Mouse (Mus musculus) G1E (cell line): Measurements from ENCODE around the gene Meis2. TPM values are rescaled to one million over a fixed set of nuclear protein-coding genes. Genes with fewer than 3 reads are reported as not detected.

ENCODE experiments used
- ATAC-seq: 2 replicates; pipeline ENCODE4 v1.8.0; 2016; ENCODE audit warnings: mild to moderate bottlenecking; ENCODE audit not compliant: insufficient number of reproducible peaks, poor library complexity, low FRiP score, severe bottlenecking; ENCODE audit errors: extremely low read depth
- DNase-seq: peaks from one replicate; pipeline ENCODE4 v3.0.0; 2012; ENCODE audit warnings: low spot score
- H3K27me3 ChIP-seq: 2 replicates; pipeline ENCODE4 v1.6.1; 2012; ENCODE audit warnings: mild to moderate bottlenecking, low read length, inconsistent platforms; ENCODE audit not compliant: insufficient read depth
- H3K36me3 ChIP-seq: replicated peaks from 2 replicates; pipeline ENCODE3; 2012; ENCODE audit warnings: mild to moderate bottlenecking, inconsistent platforms
- H3K4me1 ChIP-seq: 2 replicates; pipeline ENCODE4 v1.6.1; 2012; ENCODE audit warnings: low read depth, low read length, inconsistent platforms, mixed read lengths; ENCODE audit not compliant: insufficient read depth
- H3K4me3 ChIP-seq: 2 replicates; pipeline ENCODE4 v1.5.1; 2012; ENCODE audit warnings: low read depth, mild to moderate bottlenecking, inconsistent platforms, low read length, moderate library complexity, mixed read lengths
- H3K9me3 ChIP-seq: replicated peaks from 2 replicates; pipeline ENCODE4 v1.6.1; 2012; ENCODE audit warnings: inconsistent platforms
- CTCF ChIP-seq: IDR thresholded peaks from 2 replicates; pipeline ENCODE4 v1.5.1; 2012; ENCODE audit warnings: low read depth, low read length, inconsistent platforms, mixed read lengths
- GATA1 ChIP-seq: IDR thresholded peaks from 2 replicates; pipeline ENCODE4 v1.6.1; 2012; ENCODE audit warnings: borderline replicate concordance, low read length, inconsistent platforms, mixed read lengths
- GATA2 ChIP-seq: IDR thresholded peaks from 2 replicates; pipeline ENCODE4 v1.6.1; 2012; ENCODE audit warnings: low read depth, low read length, inconsistent platforms, borderline replicate concordance
- POLR2AphosphoS5 ChIP-seq: IDR thresholded peaks from 2 replicates; pipeline ENCODE4 v1.6.1; 2012; ENCODE audit warnings: low read depth, low read length, inconsistent platforms; ENCODE audit not compliant: insufficient replicate concordance
- TAL1 ChIP-seq: conservative IDR thresholded peaks from 2 replicates; pipeline ENCODE4 v1.6.1; 2012; ENCODE audit warnings: low read depth, low read length, inconsistent platforms, mixed read lengths
- polyA plus RNA-seq: library from polyadenylated mRNA; stranded (reverse); fragments of >175 nt; gene quantifications from 2 replicates; pipeline ENCODE4 v1.2.3, GENCODE M21; 2012
- total RNA-seq, 2 experiments: library from RNA; stranded (forward) in 1 of 2; stranded (reverse) in 1 of 2; fragments of 200-1000 nt in 1 of 2; fragments of >200 nt in 1 of 2; fragmentation: Nextera tagmentation in 1 of 2; gene quantifications; 2 replicates each; pipeline ENCODE4 v1.2.3; 2014 to 2017

Gene Meis2
- total and polyA plus RNA-seq, 3 experiments: 0.27 to 4.3 (median 3.2) TPM

DNA sequence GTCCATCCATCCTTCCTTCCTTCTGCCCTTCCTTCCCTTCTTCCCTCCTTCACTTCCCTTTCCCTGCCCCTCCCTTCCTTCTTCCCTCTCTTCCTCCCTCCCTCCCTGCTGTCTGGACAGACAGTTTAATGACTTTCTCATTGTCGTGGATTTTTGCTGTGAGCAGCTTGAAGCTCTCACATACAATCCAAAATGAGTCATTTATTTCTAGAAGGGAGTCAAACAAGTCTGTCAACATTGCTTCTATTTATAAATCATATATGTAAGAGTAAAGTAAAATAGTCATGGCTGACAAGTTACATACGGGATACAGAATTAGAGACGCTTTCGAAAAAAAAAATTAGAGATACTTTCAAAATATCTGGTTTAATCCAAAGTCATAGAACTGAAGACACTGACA lies 43.7 kb downstream of the Meis2 start:
- no peak for TF ChIP-seq POLR2AphosphoS5
- TF ChIP-seq TAL1: no peak
- no peak for TF ChIP-seq GATA2
- TF ChIP-seq CTCF: no peak
- no peak for TF ChIP-seq GATA1
- no peaks in the 10 kb centered on the region for H3K27me3 ChIP-seq
- H3K36me3 ChIP-seq: no peaks in the 10 kb centered on the region
- DNase-seq (no peak), ATAC-seq (no peak)
- no peak overlapping the region for H3K4me3 ChIP-seq
- no peaks in the 10 kb centered on the region for H3K4me1 ChIP-seq
- peaks cover 29% of the 10 kb centered on the region for H3K9me3 ChIP-seq

DNA sequence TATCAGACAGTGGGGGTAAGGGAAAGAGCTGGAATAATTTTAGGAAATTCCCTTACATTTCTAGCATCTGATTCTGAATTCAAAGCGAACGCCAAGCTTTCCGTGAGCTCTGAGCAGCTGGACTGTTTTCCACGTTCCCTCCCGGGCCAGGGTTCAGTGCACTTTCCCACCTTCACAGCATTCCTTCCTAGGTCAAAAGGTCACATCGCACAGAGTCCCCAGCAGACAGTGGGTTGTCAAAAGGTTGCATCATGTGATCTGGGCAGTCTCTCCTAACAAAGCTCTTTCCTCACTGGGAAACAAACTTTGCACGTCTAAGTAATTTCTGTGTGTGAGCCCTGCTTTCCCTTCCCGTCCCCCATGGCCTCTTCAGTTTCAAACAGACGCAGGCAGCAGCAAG lies 44.6 kb downstream of the Meis2 start:
- ATAC-seq (no peak), DNase-seq (no peak)

DNA sequence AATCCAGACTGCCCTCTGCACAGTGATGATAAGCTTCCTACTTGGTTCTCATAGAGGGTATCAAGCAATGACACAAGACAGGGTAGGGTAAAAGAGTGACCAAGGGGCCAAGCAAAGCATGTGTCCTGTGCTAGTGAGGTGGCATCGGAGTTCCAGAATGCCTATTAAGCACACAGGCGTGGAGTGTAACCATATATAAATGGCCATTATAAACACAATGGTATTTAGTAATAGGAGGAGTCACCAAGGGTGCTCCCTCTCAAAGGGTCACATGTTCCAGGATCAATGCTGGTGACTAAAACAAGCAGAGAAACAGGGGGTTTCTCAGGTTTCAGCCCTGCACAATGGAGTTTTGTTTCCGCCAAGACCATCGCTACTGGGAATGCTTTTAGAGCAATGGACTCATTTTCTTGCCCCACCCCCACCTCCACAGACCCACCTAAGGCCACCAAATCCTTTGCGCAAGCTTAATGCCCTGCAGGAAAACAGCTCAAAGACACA lies 45.1 kb downstream of the Meis2 start:
- no peaks in the 10 kb centered on the region for H3K4me1 ChIP-seq
- no peaks in the 10 kb centered on the region for H3K36me3 ChIP-seq
- DNase-seq (no peak), ATAC-seq (no peak)
- H3K9me3 ChIP-seq: peaks cover 29% of the 10 kb centered on the region
- TF ChIP-seq GATA1: no peak
- no peak for TF ChIP-seq CTCF
- no peak for TF ChIP-seq GATA2
- TF ChIP-seq POLR2AphosphoS5: no peak
- TF ChIP-seq TAL1: no peak
- no peak overlapping the region for H3K4me3 ChIP-seq
- no peaks in the 10 kb centered on the region for H3K27me3 ChIP-seq

More for the DNA sequence above, 44.6 kb downstream of the Meis2 start:
- Histone ChIP-seq H3K27me3 (no peaks in the 10 kb centered on the region), H3K4me3 (no peak overlapping the region), H3K9me3 (peaks cover 29% of the 10 kb centered on the region), H3K36me3 (no peaks in the 10 kb centered on the region), H3K4me1 (no peaks in the 10 kb centered on the region)
- TF ChIP-seq CTCF (no peak), GATA1 (no peak), POLR2AphosphoS5 (no peak), GATA2 (no peak), TAL1 (no peak)

DNA sequence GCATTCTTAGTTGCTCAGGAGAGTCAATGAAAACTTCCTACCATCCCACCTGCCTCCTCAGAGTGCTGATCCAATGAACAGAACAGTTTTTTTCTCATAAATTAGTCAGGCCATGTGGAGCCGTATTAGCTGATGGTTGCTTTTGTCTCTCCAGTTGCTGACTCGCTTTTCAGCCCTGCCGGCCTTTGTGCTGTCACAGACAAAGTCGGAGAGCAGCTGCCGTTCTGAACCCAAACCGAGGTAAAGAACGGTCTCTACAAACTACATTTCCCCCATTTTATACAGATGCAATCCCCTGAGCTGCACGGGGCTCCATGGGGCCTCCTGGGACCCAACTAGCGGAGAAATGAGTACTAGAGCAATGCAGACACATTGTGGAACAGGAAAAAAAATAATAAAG lies 45.7 kb downstream of the Meis2 start:
- TF ChIP-seq TAL1 (no peak), GATA2 (no peak)
- Histone ChIP-seq H3K4me3 (no peak overlapping the region), H3K36me3 (no peaks in the 10 kb centered on the region), H3K4me1 (no peaks in the 10 kb centered on the region), H3K27me3 (no peaks in the 10 kb centered on the region), H3K9me3 (peaks cover 26% of the 10 kb centered on the region)
- ATAC-seq (no peak), DNase-seq (no peak)

DNA sequence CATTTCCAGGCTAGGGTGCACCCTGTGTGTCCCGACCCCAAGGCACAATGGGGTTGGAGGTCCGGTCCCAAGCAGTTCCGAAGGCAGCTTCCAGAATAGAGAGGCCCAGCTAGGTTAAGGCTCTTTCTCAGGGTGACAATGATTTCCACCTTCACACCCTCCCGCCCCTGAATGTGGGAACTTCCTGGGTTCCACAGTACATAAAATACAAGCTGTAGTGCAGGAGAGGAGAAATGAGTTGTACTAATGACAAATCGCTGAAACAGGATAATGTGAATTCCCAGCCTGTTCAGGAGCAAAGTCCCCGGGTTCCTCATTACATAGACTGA lies 46.2 kb downstream of the Meis2 start:
- ATAC-seq: no peak
- no peak overlapping the region for H3K4me3 ChIP-seq
- no peak for DNase-seq

DNA sequence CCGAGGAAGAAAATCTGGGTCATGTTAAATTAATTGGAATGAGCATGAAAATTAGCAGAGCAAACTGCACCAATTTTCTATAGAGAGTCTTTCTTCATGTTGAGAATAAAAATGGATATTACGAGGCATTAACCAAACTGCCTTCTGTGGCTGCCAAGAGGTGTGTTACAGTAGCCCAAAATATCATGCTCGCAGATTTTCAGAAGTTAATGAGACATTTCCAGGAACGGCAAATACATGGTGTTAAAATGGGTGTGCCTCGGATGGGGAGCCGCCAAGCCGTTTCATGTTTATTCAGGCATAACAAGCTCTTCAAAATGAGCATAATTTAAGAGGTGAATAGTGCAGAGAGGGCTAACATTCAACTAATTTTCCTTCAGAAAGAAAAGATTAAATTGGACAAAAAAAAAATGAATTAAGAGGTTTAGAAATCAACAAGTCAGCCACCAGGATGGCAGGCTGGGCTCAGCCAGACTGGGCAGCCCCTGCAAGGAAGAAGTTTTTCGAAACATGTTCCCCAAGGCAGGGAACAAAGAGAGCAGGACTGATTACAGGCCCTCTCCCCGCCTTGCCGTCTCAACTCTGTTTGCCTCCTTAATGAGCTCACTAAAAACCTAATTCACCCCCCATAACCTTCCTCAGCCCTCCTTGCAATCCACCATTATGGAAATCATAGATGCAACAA lies 46.7 kb downstream of the Meis2 start:
- H3K4me3 ChIP-seq: no peak overlapping the region
- no peak for ATAC-seq
- no peaks in the 10 kb centered on the region for H3K27me3 ChIP-seq
- TF ChIP-seq POLR2AphosphoS5 (no peak), GATA2 (no peak), GATA1 (no peak), TAL1 (no peak), CTCF (no peak)
- DNase-seq: no peak
- no peaks in the 10 kb centered on the region for H3K36me3 ChIP-seq
- H3K9me3 ChIP-seq: peaks cover 24% of the 10 kb centered on the region
- no peaks in the 10 kb centered on the region for H3K4me1 ChIP-seq

More for the DNA sequence above, 46.2 kb downstream of the Meis2 start:
- TF ChIP-seq TAL1 (no peak), CTCF (no peak)
- Histone ChIP-seq H3K27me3 (no peaks in the 10 kb centered on the region), H3K9me3 (peaks cover 24% of the 10 kb centered on the region), H3K36me3 (no peaks in the 10 kb centered on the region), H3K4me1 (no peaks in the 10 kb centered on the region)

DNA sequence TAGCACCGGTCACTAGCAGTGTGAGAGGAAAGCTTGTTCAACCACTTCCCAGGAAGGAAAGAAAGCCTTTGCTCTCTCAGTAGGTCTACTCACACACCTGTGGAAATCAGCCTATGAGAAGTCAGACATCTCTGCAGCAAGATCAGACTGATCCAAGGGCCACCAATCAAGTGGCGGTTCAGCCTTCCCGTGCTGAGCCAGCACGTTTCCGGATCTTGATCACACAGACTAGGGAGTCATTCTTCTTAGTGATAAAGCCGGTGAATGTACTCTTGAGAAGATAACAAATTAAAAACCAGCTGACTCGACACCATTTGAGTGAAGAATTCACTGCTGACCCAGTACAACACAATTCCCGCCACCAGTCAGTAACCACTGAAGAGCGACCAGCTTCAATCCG lies 50.1 kb downstream of the Meis2 start:
- no peak for TF ChIP-seq TAL1
- TF ChIP-seq GATA1: no peak
- no peak for TF ChIP-seq POLR2AphosphoS5
- TF ChIP-seq GATA2: no peak
- TF ChIP-seq CTCF: no peak
- DNase-seq: no peak
- H3K27me3 ChIP-seq: no peaks in the 10 kb centered on the region
- no peak for ATAC-seq
- no peak overlapping the region for H3K4me3 ChIP-seq
- no peaks in the 10 kb centered on the region for H3K4me1 ChIP-seq
- H3K9me3 ChIP-seq: peaks cover 16% of the 10 kb centered on the region
- no peaks in the 10 kb centered on the region for H3K36me3 ChIP-seq
